Mouse (Mus musculus) midbrain, embryonic 16.5 days (tissue): ENCODE results near the gene Gpn1. TPM values are rescaled to one million over a fixed set of nuclear protein-coding genes. Genes with fewer than 3 reads are reported as not detected.

Source experiments
- ATAC-seq: fragments of 200-750 bp; cut with Nextera tagmentation; 2 replicates; pipeline ENCODE4 v1.8.0; 2017; ENCODE audit warnings: moderate TSS enrichment
- H3K27ac ChIP-seq: fragments of 300-500 bp; sonication (generic); 2 replicates; pipeline ENCODE4 v1.5.1; 2014; ENCODE audit warnings: mild to moderate bottlenecking, low read length, mixed read lengths
- H3K27me3 ChIP-seq: fragments of 300-500 bp; sonication (generic); 2 replicates; pipeline ENCODE4 v1.6.1; 2014; ENCODE audit warnings: low read depth, low read length, mixed read lengths; ENCODE audit not compliant: control insufficient read depth, insufficient read depth
- H3K36me3 ChIP-seq: fragments of 300-500 bp; sonication (generic); 2 replicates; pipeline ENCODE4 v1.6.1; 2014; ENCODE audit warnings: mild to moderate bottlenecking, low read length, moderate library complexity, mixed read lengths; ENCODE audit not compliant: control insufficient read depth, insufficient read depth
- H3K4me1 ChIP-seq: fragments of 300-500 bp; sonication (generic); 2 replicates; pipeline ENCODE4 v1.6.1; 2014; ENCODE audit warnings: mild to moderate bottlenecking, low read length, mixed read lengths; ENCODE audit not compliant: control insufficient read depth, insufficient read depth
- H3K4me2 ChIP-seq: fragments of 300-500 bp; sonication (generic); 2 replicates; pipeline ENCODE4 v1.6.1; 2014; ENCODE audit warnings: mild to moderate bottlenecking, low read length, mixed read lengths
- H3K4me3 ChIP-seq: fragments of 300-500 bp; sonication (generic); 2 replicates; pipeline ENCODE4 v1.5.1; 2014; ENCODE audit warnings: low read depth, mild to moderate bottlenecking, low read length, moderate library complexity, mixed read lengths
- H3K9ac ChIP-seq: fragments of 300-500 bp; sonication (generic); 2 replicates; pipeline ENCODE4 v1.6.1; 2014; ENCODE audit warnings: low read depth, low read length, mixed read lengths
- H3K9me3 ChIP-seq: fragments of 300-500 bp; sonication (generic); replicated peaks from 2 replicates; pipeline ENCODE4 v1.6.1; 2014; ENCODE audit warnings: mild to moderate bottlenecking, low read length, mixed read lengths; ENCODE audit not compliant: control insufficient read depth, poor library complexity, severe bottlenecking
- WGBS: fragments of 180-500 bp; shearing (Covaris S2); extraction: QIAGEN DNeasy Blood & Tissue Kit; methylation state at CpG from one replicate; pipeline ENCODE4 v1.1.7; 2014; 5-methylcytosine and 5-hydroxymethylcytosine counted together
- polyA plus RNA-seq: library from polyadenylated mRNA; unstranded; fragments of >200 nt; fragmentation: Nextera tagmentation; extraction: Ambion mirVana; gene quantifications from 2 replicates; pipeline ENCODE4 v1.2.1, GENCODE M21; 2015

The Gpn1 gene
- polyA plus RNA-seq, 1 experiment from 2014 or later, result 89.2 TPM

- H3K9ac ChIP-seq, result no peak within 1 kb of the TSS
- no peak within 1 kb of the TSS for H3K27ac ChIP-seq
- no peak within 1 kb of the TSS for H3K4me3 ChIP-seq
- H3K4me2 ChIP-seq, result no peak within 1 kb of the TSS
- no peaks in the 10 kb centered on the region for H3K9me3 ChIP-seq
- 95% methylated on average over 3 of the region's 3 CpGs for WGBS
- H3K36me3 ChIP-seq, result peaks cover 16% of the 10 kb centered on the region
- H3K4me1 ChIP-seq, result no peaks in the 10 kb centered on the region
- no peak for ATAC-seq
- H3K27me3 ChIP-seq, result no peaks in the 10 kb centered on the region
These were observed 9.1 kb upstream of the Gpn1 start, which contains the start of gene 4930548H24Rik for GRCm38 (mm10) chr5:31485440-31485839. 4930548H24Rik (plus strand) TSS chr5:31485740.

DNA sequence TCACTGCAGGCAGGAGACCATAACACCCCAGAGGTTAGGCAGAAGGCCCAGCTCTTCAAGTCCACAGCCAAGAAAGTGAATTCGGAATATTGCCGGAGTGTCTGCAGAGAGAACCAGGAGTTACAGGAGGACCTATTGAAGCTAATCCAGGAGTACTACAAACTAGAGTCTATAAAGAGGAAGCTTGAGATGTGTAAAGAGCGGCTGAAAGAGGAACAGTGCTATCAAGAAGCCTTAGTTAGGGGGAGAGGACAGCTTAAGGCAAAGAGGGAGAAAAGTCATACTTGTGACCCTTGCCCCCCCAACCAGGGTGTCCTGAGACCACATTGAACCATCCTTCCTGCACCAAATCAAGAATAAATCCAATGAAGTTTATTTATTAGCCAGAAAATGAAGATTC is 6.7 kb upstream of the Gpn1 start:
- no peak overlapping the region for H3K9ac ChIP-seq
- H3K4me1 ChIP-seq, result no peaks in the 10 kb centered on the region
- WGBS, result 93% methylated on average over 3 of the region's 3 CpGs
- no peak overlapping the region for H3K4me3 ChIP-seq
- no peak overlapping the region for H3K27ac ChIP-seq
- H3K27me3 ChIP-seq, result no peaks in the 10 kb centered on the region
- H3K9me3 ChIP-seq, result no peaks in the 10 kb centered on the region
- H3K4me2 ChIP-seq, result no peak overlapping the region
- H3K36me3 ChIP-seq, result no peaks in the 10 kb centered on the region
- ATAC-seq, result no peak

DNA sequence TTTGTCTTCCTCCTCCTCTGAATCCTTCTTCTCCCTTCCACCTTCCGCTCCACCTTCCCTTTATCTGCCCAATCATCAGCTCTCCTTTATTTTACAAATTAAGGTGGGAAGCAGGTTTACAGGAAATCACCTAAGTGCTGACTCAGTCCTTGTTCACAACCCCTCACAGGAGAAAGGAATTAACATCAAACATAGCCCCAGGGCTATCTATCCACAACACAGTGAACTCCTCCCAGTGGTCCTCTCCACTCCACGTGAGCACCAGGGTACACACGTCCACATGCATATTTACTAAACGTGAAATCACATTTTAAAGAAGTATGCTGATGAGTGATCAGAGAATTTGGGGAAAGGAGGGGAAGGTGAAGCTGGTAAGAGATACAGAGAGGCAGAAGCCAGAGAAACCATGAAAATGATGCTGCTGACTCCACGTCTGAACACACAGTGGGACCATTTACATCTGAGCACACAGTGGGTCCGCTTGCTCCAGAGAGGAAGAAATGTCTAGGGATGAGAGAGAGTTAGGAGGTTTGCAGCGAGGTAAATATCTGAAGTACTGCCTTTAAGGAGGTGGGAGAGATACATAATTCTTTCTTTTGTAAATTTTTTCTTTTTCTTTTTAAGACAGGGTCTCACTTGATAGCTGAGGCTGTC is 5.3 kb upstream of the Gpn1 start:
- H3K4me1 ChIP-seq, result peaks cover 4% of the 10 kb centered on the region
- H3K9me3 ChIP-seq, result no peaks in the 10 kb centered on the region
- no peak overlapping the region for H3K27ac ChIP-seq
- no peaks in the 10 kb centered on the region for H3K27me3 ChIP-seq
- ATAC-seq, result no peak
- H3K36me3 ChIP-seq, result no peaks in the 10 kb centered on the region
- no peak overlapping the region for H3K9ac ChIP-seq
- H3K4me3 ChIP-seq, result no peak overlapping the region
- 81% methylated on average over 7 of the region's 7 CpGs for WGBS
- H3K4me2 ChIP-seq, result no peak overlapping the region

DNA sequence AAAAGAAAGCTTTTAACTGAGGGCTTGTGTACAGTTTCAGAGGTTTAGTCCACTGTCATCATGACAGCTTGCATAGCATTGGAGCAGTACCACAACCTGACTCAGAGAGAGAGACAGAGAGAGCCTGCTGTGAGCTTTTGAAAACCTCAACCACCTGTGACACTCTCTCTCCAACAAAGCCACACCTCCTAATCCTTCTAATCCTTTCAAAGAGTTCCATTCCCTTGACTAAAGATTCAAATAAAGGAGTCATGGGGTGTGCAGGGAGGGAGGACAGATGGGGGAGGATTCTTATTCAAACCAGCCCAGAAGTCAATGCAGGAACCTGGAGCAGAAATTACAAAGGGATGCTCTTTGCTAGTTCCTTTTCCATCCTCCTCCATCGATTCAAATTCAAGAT is 2.5 kb upstream of the Gpn1 start:
- Histone ChIP-seq H3K4me1 (peaks cover 13% of the 10 kb centered on the region), H3K9me3 (no peaks in the 10 kb centered on the region), H3K9ac (no peak overlapping the region), H3K4me2 (no peak overlapping the region), H3K4me3 (no peak overlapping the region), H3K36me3 (no peaks in the 10 kb centered on the region; the same call in 1 of the 2 replicates), H3K27me3 (no peaks in the 10 kb centered on the region), H3K27ac (no peak overlapping the region)
- ATAC-seq, result no peak
- 28% methylated on average over 1 of the region's 1 CpGs for WGBS

- Histone ChIP-seq H3K4me1 (no peaks in the 10 kb centered on the region), H3K36me3 (peaks cover 36% of the 10 kb centered on the region), H3K4me2 (no peak overlapping the region), H3K27ac (no peak overlapping the region), H3K9ac (no peak overlapping the region), H3K4me3 (no peak overlapping the region), H3K27me3 (no peaks in the 10 kb centered on the region), H3K9me3 (no peaks in the 10 kb centered on the region)
- WGBS, result 92% methylated on average over 10 of the region's 10 CpGs
- no peak for ATAC-seq
These were observed 10.3 kb downstream of the Gpn1 start for GRCm38 (mm10) chr5:31504843-31505242.

- H3K4me1 ChIP-seq, result no peaks in the 10 kb centered on the region
- H3K9me3 ChIP-seq, result no peaks in the 10 kb centered on the region
- no peak overlapping the region for H3K9ac ChIP-seq
- H3K27me3 ChIP-seq, result no peaks in the 10 kb centered on the region
- H3K27ac ChIP-seq, result no peak overlapping the region
- no peak overlapping the region for H3K4me2 ChIP-seq
- no peak overlapping the region for H3K4me3 ChIP-seq
- H3K36me3 ChIP-seq, result peaks cover 31% of the 10 kb centered on the region
- ATAC-seq, result no peak
- WGBS, result 96% methylated on average over 1 of the region's 1 CpGs
These were observed 17.9 kb downstream of the Gpn1 start for GRCm38 (mm10) chr5:31512481-31512880.

- Histone ChIP-seq H3K4me2 (no peak overlapping the region), H3K4me3 (no peak overlapping the region), H3K9ac (no peak overlapping the region), H3K9me3 (no peaks in the 10 kb centered on the region), H3K27me3 (no peaks in the 10 kb centered on the region), H3K4me1 (peaks cover 5% of the 10 kb centered on the region), H3K36me3 (peaks cover 25% of the 10 kb centered on the region), H3K27ac (no peak overlapping the region)
- no peak for ATAC-seq
- WGBS, result 96% methylated on average over 6 of the region's 6 CpGs
These were observed 26.0 kb downstream of the Gpn1 start for GRCm38 (mm10) chr5:31520556-31520955.

- Histone ChIP-seq H3K4me3 (peak within 1 kb of the TSS; percentile 92), H3K4me2 (peak within 1 kb of the TSS; percentile 100), H3K36me3 (peaks cover 11% of the 10 kb centered on the region; the same call in 1 of the 2 replicates), H3K9me3 (no peaks in the 10 kb centered on the region), H3K9ac (peak within 1 kb of the TSS; percentile 78), H3K27me3 (no peaks in the 10 kb centered on the region), H3K27ac (peak within 1 kb of the TSS; percentile 84), H3K4me1 (peaks cover 29% of the 10 kb centered on the region)
- ATAC-seq, result peak; percentile 92
- 1% methylated on average over 28 of the region's 28 CpGs for whole genome bisulfite sequencing
These were observed 32.0 kb downstream of the Gpn1 start, which contains the start of gene Slc4a1ap for GRCm38 (mm10) chr5:31526354-31527116. Slc4a1ap (plus strand) TSS chr5:31526995.

DNA sequence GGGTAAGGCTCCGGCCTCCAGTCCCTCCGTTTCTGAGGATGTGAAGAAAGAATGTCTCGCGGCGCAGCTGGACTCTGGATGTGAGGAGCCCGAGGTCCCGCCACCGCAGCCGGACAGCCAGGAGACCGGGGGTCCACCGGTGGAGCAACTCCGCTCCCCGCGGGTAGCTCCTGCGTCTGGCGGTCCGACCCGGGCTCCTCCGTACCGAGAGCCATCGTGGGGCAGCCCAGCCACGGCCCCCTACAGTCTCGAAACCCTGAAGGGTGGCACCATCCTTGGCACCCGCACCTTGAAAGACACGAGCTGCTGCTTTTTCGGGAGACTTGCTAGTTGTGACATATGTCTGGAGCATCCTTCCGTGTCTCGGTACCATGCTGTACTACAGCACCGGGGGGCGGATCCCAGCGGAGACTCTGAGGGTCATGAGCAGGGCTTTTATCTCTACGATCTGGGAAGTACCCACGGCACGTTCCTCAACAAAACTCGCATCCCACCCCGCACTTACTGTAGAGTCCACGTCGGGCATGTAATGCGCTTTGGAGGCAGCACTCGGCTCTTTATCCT is 32.7 kb downstream of the Gpn1 start:
- H3K4me3 ChIP-seq, result peak overlapping the region; percentile 92
- no peaks in the 10 kb centered on the region for H3K27me3 ChIP-seq
- WGBS, result 4% methylated on average over 40 of the region's 40 CpGs
- H3K9me3 ChIP-seq, result no peaks in the 10 kb centered on the region
- H3K4me2 ChIP-seq, result peak overlapping the region; percentile 100
- ATAC-seq, result peak; percentile 69
- H3K27ac ChIP-seq, result peak overlapping the region; percentile 84
- H3K4me1 ChIP-seq, result peaks cover 29% of the 10 kb centered on the region
- peak overlapping the region; percentile 78 for H3K9ac ChIP-seq
- H3K36me3 ChIP-seq, result peaks cover 16% of the 10 kb centered on the region; the same call in 1 of the 2 replicates
